Mouse (Mus musculus) liver, postnatal 0 days (tissue): ENCODE measurements around the gene Cbx5.
A peak's percentile ranks its signal among the peaks of the same experiment; 100 is the strongest.

ENCODE experiments used
- CTCF ChIP-seq: sonication (generic); IDR thresholded peaks from 2 replicates; pipeline ENCODE4 v1.5.1; 2016; ENCODE audit warnings: antibody characterized with exemption, low read depth
- EP300 ChIP-seq: IDR thresholded peaks from 2 replicates; pipeline ENCODE4 v1.6.1; 2016; ENCODE audit warnings: antibody characterized with exemption, low read depth, mild to moderate bottlenecking

GRCm38 (mm10) chr15:103251595-103251994, 12.0 kb upstream of the Cbx5 start:
- TF ChIP-seq CTCF: no peak
- TF ChIP-seq EP300: peak; percentile 99
